Mouse (Mus musculus) bone marrow macrophage, adult 2 months (primary cell): ENCODE data around the gene 0610012G03Rik. TPM values are rescaled to one million over a fixed set of nuclear protein-coding genes. Genes with fewer than 3 reads are reported as not detected.

Source experiments
- H3K27ac ChIP-seq: 2 replicates; pipeline ENCODE4 v1.5.1; 2012; ENCODE audit warnings: low read depth, low read length; ENCODE audit not compliant: insufficient read depth
- H3K4me1 ChIP-seq: 2 replicates; pipeline ENCODE4 v1.6.1; 2012; ENCODE audit warnings: low read length; ENCODE audit not compliant: control insufficient read depth, insufficient read depth
- H3K4me3 ChIP-seq: 2 replicates; pipeline ENCODE4 v1.5.1; 2012; ENCODE audit warnings: mild to moderate bottlenecking, low read length, moderate library complexity; ENCODE audit not compliant: insufficient read depth
- CTCF ChIP-seq: IDR thresholded peaks from 2 replicates; pipeline ENCODE4 v1.5.1; 2012; ENCODE audit warnings: low read depth, mild to moderate bottlenecking, low read length, moderate library complexity
- POLR2A ChIP-seq: IDR thresholded peaks from 2 replicates; pipeline ENCODE4 v1.6.1; 2012; ENCODE audit warnings: mild to moderate bottlenecking, low read depth, low read length, borderline replicate concordance
- polyA plus RNA-seq: library from polyadenylated mRNA; stranded (reverse); fragments of >200 nt; gene quantifications from 2 replicates; pipeline ENCODE4 v1.2.4, GENCODE M21; 2012; ENCODE audit not compliant: missing spikeins, insufficient read depth, insufficient read length

0610012G03Rik gene
- 49.1 and 52.0 TPM in 2 replicates for polyA plus RNA-seq

- H3K27ac ChIP-seq: peak within 1 kb of the TSS; percentile 83
- peak within 1 kb of the TSS; percentile 94 for H3K4me3 ChIP-seq
- peaks cover 16% of the 10 kb centered on the region for H3K4me1 ChIP-seq
- 0 out of 2 replicates have a peak, but pooled peaks have one; percentile 15 for TF ChIP-seq POLR2A
- no peak for TF ChIP-seq CTCF
Measured at GRCm38 (mm10) chr16:31948345-31948774, at the start of gene 0610012G03Rik, which contains the start of gene Ncbp2. Gene 0610012G03Rik, minus strand, starts transcription at chr16:31948494. Gene Ncbp2, plus strand, starts transcription at chr16:31948513.

GRCm38 (mm10) chr16:31996371-31996770, 48.1 kb upstream of the 0610012G03Rik start:
- no peak for TF ChIP-seq POLR2A
- TF ChIP-seq CTCF: no peak
- H3K4me3 ChIP-seq: no peak overlapping the region
- H3K4me1 ChIP-seq: peaks cover 7% of the 10 kb centered on the region
- H3K27ac ChIP-seq: no peak overlapping the region

- H3K27ac ChIP-seq: no peak overlapping the region
- no peaks in the 10 kb centered on the region for H3K4me1 ChIP-seq
- H3K4me3 ChIP-seq: no peak overlapping the region
- TF ChIP-seq POLR2A: no peak
- no peak for TF ChIP-seq CTCF
Measured at GRCm38 (mm10) chr16:31993946-31994345, 45.7 kb upstream of the 0610012G03Rik start.

DNA sequence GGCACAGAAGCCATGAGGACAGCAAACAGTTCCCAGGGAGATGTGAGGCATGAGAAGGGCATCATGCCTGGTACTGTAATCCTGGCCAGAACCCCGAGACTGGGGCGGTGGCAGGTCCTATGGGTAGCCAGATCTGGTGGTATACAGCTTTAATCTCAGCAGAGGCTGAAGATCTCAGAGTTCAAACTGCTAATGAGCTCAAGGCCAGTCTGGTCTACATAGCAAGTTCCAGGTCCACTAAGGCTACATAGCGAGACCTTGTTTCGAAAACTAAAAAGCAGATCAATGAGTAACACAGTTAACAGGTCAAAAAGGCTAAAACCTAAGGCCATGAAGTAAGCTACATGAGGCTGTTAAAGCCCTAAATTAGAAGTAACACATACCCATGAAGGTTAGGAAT, 44.9 kb upstream of the 0610012G03Rik start:
- TF ChIP-seq POLR2A (no peak), CTCF (no peak)
- H3K4me3 ChIP-seq: no peak overlapping the region
- no peaks in the 10 kb centered on the region for H3K4me1 ChIP-seq
- H3K27ac ChIP-seq: no peak overlapping the region

DNA sequence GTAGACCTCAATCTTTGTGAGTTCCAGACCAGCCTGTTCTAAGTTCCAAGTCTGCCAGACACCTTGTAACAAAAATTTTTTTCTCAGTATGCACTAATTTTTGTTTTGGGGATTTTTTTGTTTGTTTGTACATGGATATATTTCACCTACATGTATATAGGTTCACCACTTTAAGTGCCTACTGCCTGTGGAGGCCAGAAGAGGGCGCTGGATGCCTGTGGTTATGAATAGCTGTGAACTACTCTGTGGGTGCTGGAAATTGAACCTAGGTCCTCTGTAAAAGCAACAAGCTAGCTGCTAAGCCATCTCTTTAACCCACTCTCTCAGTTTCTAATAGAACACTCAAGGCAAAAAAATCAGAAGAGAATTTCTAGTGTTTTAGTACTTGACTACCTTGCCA, 43.7 kb upstream of the 0610012G03Rik start:
- TF ChIP-seq CTCF (no peak), POLR2A (no peak)

DNA sequence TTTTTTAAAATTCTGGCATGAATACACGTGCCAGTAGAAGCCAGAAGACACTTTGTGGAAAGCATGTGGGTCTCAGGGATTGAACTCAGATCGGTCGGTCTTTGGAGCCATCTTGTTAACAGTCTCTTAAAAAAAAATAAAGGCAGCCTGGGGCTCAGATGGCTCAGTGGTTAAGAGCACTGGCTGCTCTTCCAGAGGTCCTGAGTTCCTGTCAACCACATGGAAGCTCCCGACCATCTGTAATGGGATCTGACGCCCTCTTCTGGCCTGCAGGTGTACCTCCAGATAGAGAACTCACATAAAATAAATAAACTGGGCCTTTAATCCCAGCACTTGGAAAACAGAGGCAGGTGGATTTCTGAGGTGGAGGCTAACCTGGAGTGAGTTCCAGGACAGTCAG, 32.7 kb upstream of the 0610012G03Rik start:
- Histone ChIP-seq H3K4me3 (no peak overlapping the region), H3K27ac (no peak overlapping the region), H3K4me1 (no peaks in the 10 kb centered on the region)
- no peak for TF ChIP-seq POLR2A
- no peak; the same call in 1 of the 2 replicates for TF ChIP-seq CTCF

More for the DNA sequence above, 43.7 kb upstream of the 0610012G03Rik start:
- Histone ChIP-seq H3K4me1 (peaks cover under 1% of the 10 kb centered on the region; the same call in 1 of the 2 replicates), H3K4me3 (no peak overlapping the region), H3K27ac (no peak overlapping the region)

GRCm38 (mm10) chr16:31979501-31979900, 31.2 kb upstream of the 0610012G03Rik start:
- TF ChIP-seq CTCF: no peak
- no peak for TF ChIP-seq POLR2A
- Histone ChIP-seq H3K27ac (no peak overlapping the region), H3K4me3 (no peak overlapping the region), H3K4me1 (no peaks in the 10 kb centered on the region)

DNA sequence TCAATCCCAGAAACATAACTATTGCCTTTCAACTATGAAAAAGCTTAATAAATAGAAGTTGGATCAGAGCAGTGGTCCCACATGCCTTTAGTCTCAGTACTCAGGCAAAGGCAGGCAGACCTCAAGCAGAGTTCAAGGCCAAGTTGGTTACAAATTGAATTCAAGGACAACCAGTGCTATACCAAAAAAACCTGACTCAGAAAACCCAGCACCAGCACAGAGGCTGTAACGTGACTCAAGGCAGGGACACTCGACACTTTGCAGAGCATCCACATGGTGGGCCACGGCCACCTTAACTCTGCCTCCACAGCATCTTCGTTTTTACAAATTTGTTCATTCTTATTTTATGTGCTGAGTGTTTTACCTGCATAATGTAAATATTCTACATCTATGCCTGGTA, 27.0 kb upstream of the 0610012G03Rik start:
- Histone ChIP-seq H3K27ac (no peak overlapping the region), H3K4me3 (no peak overlapping the region), H3K4me1 (no peaks in the 10 kb centered on the region)
- no peak for TF ChIP-seq POLR2A
- TF ChIP-seq CTCF: no peak

DNA sequence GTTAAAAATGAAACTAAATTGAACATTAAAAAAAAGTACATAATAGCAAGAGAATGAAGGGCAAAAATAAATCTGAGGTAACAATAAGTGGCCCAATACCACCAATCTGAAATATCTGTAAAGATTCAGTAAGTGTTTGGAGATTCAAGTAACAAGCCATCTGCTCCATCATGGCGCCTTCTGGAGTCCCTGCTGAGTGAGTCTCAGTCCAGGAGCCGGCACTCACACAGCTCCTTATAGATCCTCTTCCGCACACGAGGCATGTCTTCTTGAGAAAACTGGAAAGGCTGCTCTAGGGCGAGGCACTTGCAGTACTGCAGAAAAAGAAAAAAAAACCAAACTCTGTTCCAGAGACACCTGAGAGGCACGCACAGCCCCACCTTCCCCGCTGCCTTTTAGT, 14.9 kb upstream of the 0610012G03Rik start:
- TF ChIP-seq CTCF (no peak), POLR2A (no peak)
- H3K4me1 ChIP-seq: no peaks in the 10 kb centered on the region
- no peak overlapping the region for H3K27ac ChIP-seq
- H3K4me3 ChIP-seq: no peak overlapping the region

DNA sequence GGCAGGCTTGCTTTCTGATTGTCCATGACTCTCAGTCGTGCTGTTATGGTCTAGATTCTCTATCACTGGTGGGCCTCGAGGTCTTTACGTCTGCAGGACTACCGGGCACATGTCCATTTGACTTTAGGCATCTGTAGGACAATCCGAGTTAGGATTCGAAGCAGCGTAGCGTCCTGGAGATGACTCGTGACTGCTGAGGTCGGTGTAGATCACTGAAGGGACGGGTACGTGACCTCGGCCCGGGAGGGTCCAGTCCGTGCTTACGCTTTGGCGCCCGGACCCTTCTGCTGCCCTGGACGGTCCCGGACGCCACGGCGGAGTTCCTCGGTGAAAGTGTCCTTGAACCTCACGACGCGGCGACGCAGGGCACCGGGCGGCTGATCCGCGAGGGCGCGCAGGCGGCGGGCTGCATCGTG, 385 bp downstream of the 0610012G03Rik start:
- Histone ChIP-seq H3K27ac (peak overlapping the region; percentile 83), H3K4me3 (peak overlapping the region; percentile 94), H3K4me1 (peaks cover 18% of the 10 kb centered on the region)
- no peak for TF ChIP-seq CTCF
- no peak for TF ChIP-seq POLR2A
